Mouse (Mus musculus) left cerebral cortex, postnatal 4 days (tissue): ENCODE data around the gene Catsperd. TPM values are rescaled to one million over a fixed set of nuclear protein-coding genes. Genes with fewer than 3 reads are reported as not detected.
"Not testable (repeated sequence)": the region's sequence is repeated elsewhere in the genome, so short reads cannot be mapped to it uniquely, and the experiment has no call there.

ENCODE experiments used
- DNase-seq: peaks from one replicate; pipeline ENCODE4 v3.0.0-alpha.2; 2022
- intact Hi-C: fragments of 180-260 bp; cut with DNase I; formaldehyde crosslinking; loops from one replicate; pipeline ENCODE4 v1.15.1; 2025
- total RNA-seq, 2 experiments: library from RNA; stranded (reverse); gene quantifications; 2 replicates each; pipeline ENCODE4 v1.2.3; 2021

Catsperd gene
- total RNA-seq, 2 experiments from 2014 or later, result 1.3 to 2.2 TPM

GRCm38 (mm10) chr17:56611861-56612564, 15.9 kb upstream of the Catsperd start:
- intact Hi-C loops, result no loop called here
- DNase-seq, result peak; percentile 46

- DNase-seq, intact Hi-C loops: not testable (repeated sequence)
Measured at GRCm38 (mm10) chr17:56612565-56612939, 15.4 kb upstream of the Catsperd start.

- intact Hi-C loops, result no loop called here
- DNase-seq, result peak; percentile 97
Measured at GRCm38 (mm10) chr17:56613236-56613844, 14.6 kb upstream of the Catsperd start, which contains the start of gene Rpl36. TSS of gene Rpl36 (plus strand) at chr17:56613416.

- peak; percentile 51 for DNase-seq
- intact Hi-C loops, result not testable (repeated sequence)
Measured at GRCm38 (mm10) chr17:56613893-56614292, 14.1 kb upstream of the Catsperd start.

GRCm38 (mm10) chr17:56614391-56615135, 13.4 kb upstream of the Catsperd start:
- intact Hi-C loops, result no loop called here
- DNase-seq, result peak; percentile 41

GRCm38 (mm10) chr17:56615136-56615784, 12.7 kb upstream of the Catsperd start:
- DNase-seq, result no peak
- intact Hi-C loops, result no loop called here

GRCm38 (mm10) chr17:56615792-56616191, 12.2 kb upstream of the Catsperd start:
- intact Hi-C loops, result no loop called here
- DNase-seq, result no peak

GRCm38 (mm10) chr17:56616725-56617124, 11.2 kb upstream of the Catsperd start:
- intact Hi-C loops, result no loop called here
- no peak for DNase-seq

GRCm38 (mm10) chr17:56617628-56618027, 10.3 kb upstream of the Catsperd start:
- intact Hi-C loops, result no loop called here
- no peak for DNase-seq

- intact Hi-C loops, result no loop called here
- DNase-seq, result no peak
Measured at GRCm38 (mm10) chr17:56625495-56625894, 2.4 kb upstream of the Catsperd start.

GRCm38 (mm10) chr17:56626260-56626659, 1.7 kb upstream of the Catsperd start:
- DNase-seq, result no peak
- intact Hi-C loops, result no loop called here

- peak; percentile 97 for DNase-seq
- intact Hi-C loops, result no loop called here
Measured at GRCm38 (mm10) chr17:56626754-56627470, 1.0 kb upstream of the Catsperd start, which contains the start of gene Lonp1. TSS of gene Lonp1 (minus strand) at chr17:56626887.

- DNase-seq, intact Hi-C loops: not testable (repeated sequence)
Measured at GRCm38 (mm10) chr17:56629800-56630781, 2.1 kb downstream of the Catsperd start.

GRCm38 (mm10) chr17:56631807-56632206, 3.9 kb downstream of the Catsperd start:
- no peak for DNase-seq
- intact Hi-C loops, result no loop called here

GRCm38 (mm10) chr17:56634023-56634422, 6.1 kb downstream of the Catsperd start:
- no peak for DNase-seq
- intact Hi-C loops, result no loop called here

- no peak for DNase-seq
Measured at GRCm38 (mm10) chr17:56643237-56643636, 15.3 kb downstream of the Catsperd start.

GRCm38 (mm10) chr17:56647546-56647945, 19.6 kb downstream of the Catsperd start:
- DNase-seq, result no peak
- intact Hi-C loops, result no loop called here

More at GRCm38 (mm10) chr17:56643237-56643636, 15.3 kb downstream of the Catsperd start:
- intact Hi-C loops, result no loop called here

- DNase-seq, result peak; percentile 18
- intact Hi-C loops, result no loop called here
Measured at GRCm38 (mm10) chr17:56651801-56652200, 23.9 kb downstream of the Catsperd start.

GRCm38 (mm10) chr17:56654771-56655170, 26.8 kb downstream of the Catsperd start:
- intact Hi-C loops, result no loop called here
- DNase-seq, result no peak
